Mouse (Mus musculus): Measurements from ENCODE around the gene Mtrex. TPM values are rescaled to one million over a fixed set of nuclear protein-coding genes. Genes with fewer than 3 reads are reported as not detected.

The Mtrex gene
- polyA plus RNA-seq, 1 experiment from 2014 or later, result 63.7 TPM

DNA sequence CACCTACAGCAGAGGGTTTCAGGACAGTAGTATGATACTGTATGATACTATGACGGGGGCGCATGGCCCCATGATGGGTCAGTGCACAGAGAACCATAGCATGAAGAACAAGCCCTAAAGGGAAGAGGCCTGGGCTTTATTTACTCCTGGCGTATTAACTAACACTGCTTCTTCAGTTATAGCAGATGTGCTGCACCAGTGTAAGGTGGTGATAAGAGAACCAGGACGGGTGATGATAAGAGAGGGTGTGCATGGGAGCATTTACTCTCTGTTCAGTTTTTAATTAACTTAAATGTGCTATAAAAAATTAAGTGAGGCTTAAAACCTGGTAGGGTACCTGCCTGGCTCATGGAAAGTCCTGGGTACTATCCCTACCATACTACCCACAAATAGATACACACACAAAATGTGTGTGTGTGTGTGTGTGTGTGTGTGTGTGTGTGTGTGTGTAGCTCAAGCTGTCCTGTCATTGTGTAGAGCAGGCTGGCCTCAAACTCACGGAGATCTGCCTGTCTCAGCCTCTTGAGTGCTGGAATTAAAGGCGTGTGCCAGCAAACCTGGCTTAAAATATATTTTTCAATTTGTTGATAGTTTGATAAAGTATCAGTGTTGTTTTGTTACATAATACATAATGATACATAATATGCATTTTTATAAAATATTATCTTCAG lies 88.5 kb downstream of the Mtrex start:
- ATAC-seq (ENCODE audit: insufficient read depth, low FRiP score), result no peak
- Histone ChIP-seq H3K27me3 (ENCODE audit: control insufficient read depth, insufficient read depth, low read length) (no peaks in the 10 kb centered on the region), H3K4me3 (replicated peaks; ENCODE audit: low read length) (no peak overlapping the region), H3K36me3 (ENCODE audit: control insufficient read depth, insufficient read depth, low read length) (no peaks in the 10 kb centered on the region; the same call in 1 of the 2 replicates), H3K4me1 (ENCODE audit: control insufficient read depth, insufficient read depth, low read length) (peaks cover 3% of the 10 kb centered on the region), H3K27ac (ENCODE audit: low read length) (no peak overlapping the region), H3K4me2 (ENCODE audit: low read depth, low read length) (no peak overlapping the region), H3K9ac (ENCODE audit: low read length) (no peak overlapping the region), H3K9me3 (replicated peaks; ENCODE audit: control insufficient read depth, low read length) (no peaks in the 10 kb centered on the region)
- 89% methylated on average over 6 of the region's 6 CpGs for WGBS

DNA sequence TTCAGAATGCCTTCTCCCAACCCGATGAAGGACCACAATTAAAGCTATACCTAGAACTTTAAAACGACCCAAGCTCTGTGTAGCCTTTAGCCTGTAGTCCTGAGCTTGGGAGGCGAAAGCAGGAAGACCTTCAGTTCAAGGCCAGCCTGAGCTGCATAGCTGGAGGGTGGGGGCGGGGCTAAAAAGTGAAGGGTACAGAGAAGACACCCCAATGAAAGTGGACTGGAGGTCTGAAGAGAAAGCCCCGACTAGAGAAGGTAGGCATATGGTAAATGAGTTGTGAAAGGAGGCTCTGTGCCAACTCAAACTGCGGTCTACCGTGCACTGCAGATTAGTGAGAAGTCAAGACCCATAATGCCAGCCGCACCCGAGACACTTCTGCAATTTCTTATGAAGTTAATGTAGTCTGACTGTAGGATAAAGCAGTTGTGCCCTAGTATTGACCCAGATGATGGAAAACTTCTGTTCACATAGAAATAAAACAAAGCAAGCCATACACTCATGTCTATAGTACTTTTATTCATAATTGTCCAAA lies 89.5 kb downstream of the Mtrex start:
- Histone ChIP-seq H3K36me3 (ENCODE audit: control insufficient read depth, insufficient read depth, low read length) (no peaks in the 10 kb centered on the region; the same call in 1 of the 2 replicates), H3K9ac (ENCODE audit: low read length) (no peak overlapping the region), H3K27ac (ENCODE audit: low read length) (no peak overlapping the region), H3K9me3 (replicated peaks; ENCODE audit: control insufficient read depth, low read length) (no peaks in the 10 kb centered on the region), H3K4me3 (replicated peaks; ENCODE audit: low read length) (no peak overlapping the region), H3K27me3 (ENCODE audit: control insufficient read depth, insufficient read depth, low read length) (no peaks in the 10 kb centered on the region), H3K4me1 (ENCODE audit: control insufficient read depth, insufficient read depth, low read length) (peaks cover 3% of the 10 kb centered on the region), H3K4me2 (ENCODE audit: low read depth, low read length) (no peak overlapping the region)
- no peak for ATAC-seq (ENCODE audit: insufficient read depth, low FRiP score)
- 79% methylated on average over 9 of the region's 9 CpGs for WGBS

DNA sequence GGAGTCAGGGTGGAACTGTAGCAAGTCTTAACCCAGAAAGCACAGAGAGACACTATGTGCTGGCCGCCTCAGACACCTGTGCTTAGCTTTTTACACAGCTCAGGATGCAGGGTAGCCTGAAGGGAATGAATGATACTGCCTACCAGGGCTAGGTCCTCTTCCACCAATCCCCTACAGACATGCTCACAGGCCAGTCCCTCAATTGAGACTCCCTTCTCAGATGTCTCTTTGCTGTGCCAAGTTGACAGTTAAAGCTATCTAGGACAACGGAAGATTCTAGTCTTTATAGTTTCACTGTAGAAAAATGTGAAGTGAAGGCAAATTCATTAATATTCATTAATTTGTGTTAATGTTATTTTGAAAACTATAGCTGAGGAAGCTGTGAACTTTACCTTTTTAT lies 90.2 kb downstream of the Mtrex start:
- Histone ChIP-seq H3K9ac (ENCODE audit: low read length) (no peak overlapping the region), H3K27ac (ENCODE audit: low read length) (no peak overlapping the region), H3K4me3 (replicated peaks; ENCODE audit: low read length) (no peak overlapping the region), H3K36me3 (ENCODE audit: control insufficient read depth, insufficient read depth, low read length) (no peaks in the 10 kb centered on the region), H3K4me2 (ENCODE audit: low read depth, low read length) (no peak overlapping the region), H3K27me3 (ENCODE audit: control insufficient read depth, insufficient read depth, low read length) (no peaks in the 10 kb centered on the region), H3K4me1 (ENCODE audit: control insufficient read depth, insufficient read depth, low read length) (peaks cover 3% of the 10 kb centered on the region), H3K9me3 (replicated peaks; ENCODE audit: control insufficient read depth, low read length) (no peaks in the 10 kb centered on the region)
- 81% methylated on average over 2 of the region's 2 CpGs for WGBS
- ATAC-seq (ENCODE audit: insufficient read depth, low FRiP score), result no peak

DNA sequence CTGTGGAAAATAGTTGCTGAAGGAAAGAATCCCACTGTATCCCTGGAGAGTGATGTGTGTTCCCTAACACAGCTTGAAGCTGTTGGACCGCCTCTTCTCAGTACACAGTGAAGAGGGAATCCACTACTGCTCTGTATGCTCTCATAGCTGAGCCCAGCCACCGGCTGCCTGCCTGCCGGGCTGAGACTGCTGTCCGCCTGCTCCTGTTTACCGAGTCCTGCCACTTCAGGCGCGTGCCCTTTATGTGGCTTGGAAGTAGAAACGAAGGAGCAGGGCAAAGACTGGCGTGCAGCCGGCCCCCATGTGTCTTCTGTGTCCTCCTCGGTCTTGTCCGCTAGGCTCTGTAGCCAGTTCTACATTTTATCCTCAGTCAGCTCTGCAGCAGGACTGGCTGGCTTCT lies 92.1 kb downstream of the Mtrex start:
- H3K4me1 ChIP-seq (ENCODE audit: control insufficient read depth, insufficient read depth, low read length), result peaks cover 7% of the 10 kb centered on the region
- H3K27me3 ChIP-seq (ENCODE audit: control insufficient read depth, insufficient read depth, low read length), result no peaks in the 10 kb centered on the region
- H3K4me2 ChIP-seq (ENCODE audit: low read depth, low read length), result no peak overlapping the region
- H3K9ac ChIP-seq (ENCODE audit: low read length), result 0 out of 2 replicates have a peak overlapping the region, but pooled peaks have one; percentile 14
- peak; percentile 56; the same call in 1 of the 2 replicates for ATAC-seq (ENCODE audit: insufficient read depth, low FRiP score)
- H3K36me3 ChIP-seq (ENCODE audit: control insufficient read depth, insufficient read depth, low read length), result no peaks in the 10 kb centered on the region
- 35% methylated on average over 12 of the region's 12 CpGs for WGBS
- H3K4me3 ChIP-seq (replicated peaks; ENCODE audit: low read length), result no peak overlapping the region
- H3K27ac ChIP-seq (ENCODE audit: low read length), result no peak overlapping the region
- H3K9me3 ChIP-seq (replicated peaks; ENCODE audit: control insufficient read depth, low read length), result no peaks in the 10 kb centered on the region

DNA sequence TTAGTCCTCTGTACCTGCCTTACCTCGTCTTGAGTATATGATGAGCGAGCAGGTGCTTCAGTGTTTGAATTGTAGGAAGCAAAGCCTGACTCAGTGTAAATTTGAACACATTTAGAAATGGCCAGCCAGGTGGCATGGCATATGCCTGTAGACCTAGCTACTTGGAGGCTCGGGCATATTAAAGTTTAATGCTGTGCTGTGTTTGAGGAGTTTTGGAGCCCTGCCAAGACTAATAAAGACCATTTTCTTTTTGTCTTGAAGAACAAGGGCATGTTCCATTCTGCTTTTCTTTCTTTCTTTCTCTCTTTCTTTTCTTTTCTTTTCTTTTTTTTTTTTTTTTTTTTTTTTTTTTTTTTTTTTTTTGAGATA lies 93.3 kb downstream of the Mtrex start:
- Histone ChIP-seq H3K27me3 (ENCODE audit: control insufficient read depth, insufficient read depth, low read length) (no peaks in the 10 kb centered on the region), H3K9ac (ENCODE audit: low read length) (no peak overlapping the region), H3K36me3 (ENCODE audit: control insufficient read depth, insufficient read depth, low read length) (no peaks in the 10 kb centered on the region), H3K9me3 (replicated peaks; ENCODE audit: control insufficient read depth, low read length) (no peaks in the 10 kb centered on the region), H3K27ac (ENCODE audit: low read length) (no peak overlapping the region), H3K4me1 (ENCODE audit: control insufficient read depth, insufficient read depth, low read length) (peaks cover 7% of the 10 kb centered on the region), H3K4me3 (replicated peaks; ENCODE audit: low read length) (no peak overlapping the region), H3K4me2 (ENCODE audit: low read depth, low read length) (no peak overlapping the region)
- ATAC-seq (ENCODE audit: insufficient read depth, low FRiP score), result no peak
- 53% methylated on average over 3 of the region's 3 CpGs for WGBS

DNA sequence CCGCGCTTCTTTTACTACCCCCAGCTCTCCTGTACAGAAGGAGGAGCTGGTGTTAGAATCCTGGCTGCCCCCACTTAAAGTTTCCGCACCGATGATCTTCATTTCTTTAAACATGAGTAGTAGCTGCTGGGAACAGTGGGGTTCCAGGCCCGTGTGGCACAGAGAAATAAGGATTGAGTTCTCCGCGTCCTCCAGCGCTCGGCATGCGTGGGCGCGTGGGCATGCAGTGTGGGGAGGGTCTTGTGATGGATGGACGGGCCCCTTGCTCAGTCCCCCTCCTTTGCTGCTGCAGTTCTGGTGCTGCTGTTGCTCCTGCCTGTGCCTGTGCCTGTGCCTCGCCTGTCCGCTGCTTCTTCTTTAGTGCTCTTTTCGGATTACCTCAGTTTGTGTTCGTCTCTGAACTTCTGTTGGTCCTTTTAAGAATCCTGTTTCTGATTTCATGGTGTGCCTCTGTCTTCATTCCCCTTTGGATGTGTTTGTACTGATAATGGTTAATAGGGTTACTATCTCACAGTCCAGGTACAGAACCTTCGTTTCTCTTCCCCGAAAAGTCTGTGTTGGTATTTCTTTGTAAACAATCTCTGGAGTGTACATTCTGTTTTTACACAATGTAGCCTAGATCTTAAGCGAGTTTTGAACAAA lies 93.8 kb downstream of the Mtrex start:
- Histone ChIP-seq H3K9me3 (replicated peaks; ENCODE audit: control insufficient read depth, low read length) (no peaks in the 10 kb centered on the region), H3K36me3 (ENCODE audit: control insufficient read depth, insufficient read depth, low read length) (no peaks in the 10 kb centered on the region), H3K4me1 (ENCODE audit: control insufficient read depth, insufficient read depth, low read length) (peaks cover 7% of the 10 kb centered on the region), H3K4me2 (ENCODE audit: low read depth, low read length) (no peak overlapping the region), H3K4me3 (replicated peaks; ENCODE audit: low read length) (no peak overlapping the region), H3K9ac (ENCODE audit: low read length) (no peak overlapping the region), H3K27ac (ENCODE audit: low read length) (no peak overlapping the region), H3K27me3 (ENCODE audit: control insufficient read depth, insufficient read depth, low read length) (no peaks in the 10 kb centered on the region)
- no peak for ATAC-seq (ENCODE audit: insufficient read depth, low FRiP score)
- 72% methylated on average over 20 of the region's 20 CpGs for WGBS

DNA sequence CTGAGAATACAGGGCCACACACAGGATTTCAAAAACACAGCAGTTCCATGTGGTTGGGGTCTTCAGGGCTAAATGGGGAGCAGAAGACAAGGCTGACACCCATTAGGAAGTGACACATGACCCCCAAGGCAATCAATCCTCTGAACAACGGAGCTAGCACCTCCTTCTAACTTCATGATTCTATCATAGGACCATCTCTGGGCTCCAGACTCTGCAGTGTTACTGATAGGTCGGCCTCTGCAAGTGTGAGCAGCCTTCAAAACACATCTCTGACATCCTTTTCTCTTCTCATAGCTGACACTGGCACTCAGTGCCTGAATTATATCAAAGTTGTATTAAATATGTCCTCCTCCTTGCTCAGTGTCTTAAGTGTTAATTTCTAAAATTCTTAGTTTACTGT lies 94.6 kb downstream of the Mtrex start:
- ATAC-seq (ENCODE audit: insufficient read depth, low FRiP score), result no peak
- Histone ChIP-seq H3K9ac (ENCODE audit: low read length) (no peak overlapping the region), H3K9me3 (replicated peaks; ENCODE audit: control insufficient read depth, low read length) (no peaks in the 10 kb centered on the region), H3K4me3 (replicated peaks; ENCODE audit: low read length) (no peak overlapping the region), H3K27me3 (ENCODE audit: control insufficient read depth, insufficient read depth, low read length) (no peaks in the 10 kb centered on the region), H3K4me2 (ENCODE audit: low read depth, low read length) (no peak overlapping the region), H3K36me3 (ENCODE audit: control insufficient read depth, insufficient read depth, low read length) (no peaks in the 10 kb centered on the region), H3K27ac (ENCODE audit: low read length) (no peak overlapping the region), H3K4me1 (ENCODE audit: control insufficient read depth, insufficient read depth, low read length) (peaks cover 7% of the 10 kb centered on the region)
- 39% methylated on average over 2 of the region's 2 CpGs for WGBS

DNA sequence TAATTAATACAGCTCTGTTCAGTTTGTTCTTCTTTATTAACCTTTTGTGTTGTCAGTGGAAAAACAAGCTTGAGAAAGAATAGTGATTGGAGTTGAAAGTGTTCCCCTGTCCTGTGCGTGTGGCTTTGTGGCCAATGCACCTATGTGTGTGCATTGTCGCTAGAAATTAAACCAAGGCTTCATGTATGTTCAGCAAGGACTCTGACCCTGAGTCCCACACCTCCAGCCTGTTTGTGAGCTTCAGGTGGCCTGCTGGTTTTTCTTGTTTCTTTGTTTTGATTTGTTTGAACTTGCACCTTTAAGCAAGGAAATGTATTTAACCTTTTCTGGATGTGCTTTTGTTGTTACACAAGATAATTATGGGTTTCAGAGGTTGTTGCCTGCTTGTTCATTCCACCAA lies 97.6 kb downstream of the Mtrex start:
- Histone ChIP-seq H3K4me3 (replicated peaks; ENCODE audit: low read length) (no peak overlapping the region), H3K9ac (ENCODE audit: low read length) (no peak overlapping the region), H3K4me1 (ENCODE audit: control insufficient read depth, insufficient read depth, low read length) (peaks cover 4% of the 10 kb centered on the region; the same call in 1 of the 2 replicates), H3K4me2 (ENCODE audit: low read depth, low read length) (no peak overlapping the region), H3K27ac (ENCODE audit: low read length) (no peak overlapping the region), H3K27me3 (ENCODE audit: control insufficient read depth, insufficient read depth, low read length) (no peaks in the 10 kb centered on the region), H3K9me3 (replicated peaks; ENCODE audit: control insufficient read depth, low read length) (no peaks in the 10 kb centered on the region), H3K36me3 (ENCODE audit: control insufficient read depth, insufficient read depth, low read length) (no peaks in the 10 kb centered on the region)
- WGBS, result 79% methylated on average over 2 of the region's 2 CpGs
- ATAC-seq (ENCODE audit: insufficient read depth, low FRiP score), result no peak

DNA sequence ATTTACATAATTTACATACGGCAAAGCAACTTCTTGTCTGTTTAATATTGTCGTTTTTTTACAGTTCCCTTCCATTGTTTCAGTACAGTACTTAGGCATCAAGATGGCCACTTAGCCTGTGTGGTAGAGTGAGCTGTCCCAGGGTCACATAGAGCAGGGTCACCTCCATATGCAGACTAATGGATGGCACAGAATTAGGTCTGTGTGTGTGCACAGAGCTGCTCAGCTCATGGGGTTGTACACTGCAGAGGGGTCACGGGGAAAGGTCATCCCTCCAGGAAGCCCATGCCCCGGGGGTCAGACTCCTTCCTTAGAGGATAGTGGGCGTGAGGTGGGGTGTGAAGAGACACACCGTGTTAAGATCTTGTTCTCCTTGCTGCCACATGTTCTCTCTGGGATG lies 101.7 kb downstream of the Mtrex start:
- Histone ChIP-seq H3K9me3 (replicated peaks; ENCODE audit: control insufficient read depth, low read length) (no peaks in the 10 kb centered on the region), H3K27me3 (ENCODE audit: control insufficient read depth, insufficient read depth, low read length) (no peaks in the 10 kb centered on the region), H3K9ac (ENCODE audit: low read length) (no peak overlapping the region), H3K4me3 (replicated peaks; ENCODE audit: low read length) (no peak overlapping the region), H3K36me3 (ENCODE audit: control insufficient read depth, insufficient read depth, low read length) (no peaks in the 10 kb centered on the region), H3K4me2 (ENCODE audit: low read depth, low read length) (no peak overlapping the region), H3K27ac (ENCODE audit: low read length) (no peak overlapping the region), H3K4me1 (ENCODE audit: control insufficient read depth, insufficient read depth, low read length) (no peaks in the 10 kb centered on the region)
- WGBS, result 59% methylated on average over 6 of the region's 6 CpGs
- no peak for ATAC-seq (ENCODE audit: insufficient read depth, low FRiP score)
